ENCODE assay signal across 11 mouse cellular contexts in the genomic region with DNA sequence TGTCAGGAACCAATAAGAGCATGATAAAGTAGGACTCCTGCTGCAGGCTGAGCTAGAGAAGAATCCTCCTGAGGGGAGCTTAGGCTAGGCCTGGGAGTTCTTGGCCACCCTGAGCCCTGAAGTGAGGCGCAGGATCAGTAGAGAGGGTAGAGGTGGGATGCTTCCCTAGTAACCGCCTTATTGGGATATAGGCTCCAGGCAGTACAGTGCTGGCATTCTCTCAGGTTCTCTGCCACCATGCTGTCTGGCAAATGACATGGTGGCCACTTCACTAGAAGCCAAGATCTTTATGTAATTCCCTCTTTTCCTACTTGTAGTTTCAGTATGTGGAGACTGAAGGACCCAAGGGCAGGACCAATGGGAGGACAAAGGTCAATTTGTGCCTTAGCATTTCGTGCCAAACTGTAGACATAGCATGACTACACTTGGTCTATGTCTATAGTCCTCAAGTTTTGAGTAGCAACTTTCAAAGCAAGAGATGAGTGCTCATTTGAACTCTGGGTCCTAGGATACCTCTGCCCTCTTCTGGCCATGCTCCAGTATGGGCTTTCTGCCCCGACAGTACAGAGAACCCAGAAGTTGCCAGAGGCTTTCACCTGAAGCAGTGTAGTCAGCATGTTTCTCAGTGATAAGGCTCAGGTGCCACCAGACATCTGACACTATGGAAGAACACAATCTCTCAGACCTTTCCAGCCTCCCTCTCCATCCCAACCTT. TPM values are rescaled to one million over a fixed set of nuclear protein-coding genes. Genes with fewer than 3 reads are reported as not detected.
A peak's percentile ranks its signal among the peaks of the same experiment; 100 is the strongest.
DNase-seq lines count a peak whose midpoint lies in the region; ATAC-seq and TF ChIP-seq lines count a peak whose summit lies in the region.
"Had no signal": no experiment of that assay in that cellular context is flagged by ENCODE, and none has a peak within 500 bp of the region (broad histone marks: within the 10 kb centered on the region; RNA-seq: fewer than 3 reads in every experiment).

No protein-coding gene starts in this region.

- no peak overlapping the region for H3K9ac ChIP-seq in liver, postnatal 0 days (replicated peaks)
- H3K9ac ChIP-seq: forebrain, postnatal 0 days had no signal

- H3K27ac ChIP-seq in kidney, adult 2 months (ENCODE audit: insufficient read depth, low read depth, low read length) = no peak overlapping the region
- H3K27ac ChIP-seq in liver, postnatal 0 days (ENCODE audit: low read depth) = no peak overlapping the region

- no peak for TF ChIP-seq EP300 in liver, postnatal 0 days (IDR thresholded peaks at IDR 0.05; ENCODE audit: low read depth)

- no peak for TF ChIP-seq POLR2A in kidney, adult 2 months (IDR thresholded peaks at IDR 0.05; ENCODE audit: low read depth, low read length)

- DNase-seq in cerebellum, adult 11-12 months = peak; percentile 71
- no peak for DNase-seq in cerebellum, adult 8-10 months
- peak; percentile 20 for DNase-seq in kidney, adult 2 months
- DNase-seq in kidney, postnatal 4 days = no peak
- DNase-seq in CD4-positive helper T cell, adult 2 months (ENCODE audit: low read depth, low spot score) = peak; percentile 28
- no peak for DNase-seq in liver, postnatal 0 days
- no peak for DNase-seq in ovary, postnatal 14 days (ENCODE audit: low spot score)
- no peak for DNase-seq in gastrocnemius, adult 18-20 months (ENCODE audit: low spot score)
- DNase-seq: forebrain, postnatal 0 days; lung, adult 2 months; right cerebral cortex, postnatal 4 days had no signal

- no peaks in the 10 kb centered on the region for H3K9me3 ChIP-seq in liver, postnatal 0 days (ENCODE audit: low read length)

- no peak for TF ChIP-seq CTCF in kidney, adult 2 months (conservative IDR thresholded peaks at IDR 0.05; ENCODE audit: insufficient read depth, insufficient read length, low read depth, low read length)
- peak; percentile 36 for TF ChIP-seq CTCF in liver, postnatal 0 days (IDR thresholded peaks at IDR 0.05; ENCODE audit: low read depth)

- H3K36me3 ChIP-seq in kidney, adult 2 months (ENCODE audit: control insufficient read depth, insufficient read depth, low read length) = no peaks in the 10 kb centered on the region
- peaks cover 7% of the 10 kb centered on the region; the same call in 1 of the 2 replicates for H3K36me3 ChIP-seq in liver, postnatal 0 days (replicated peaks; ENCODE audit: insufficient read depth, low read length)

- H3K4me2 ChIP-seq in liver, postnatal 0 days (ENCODE audit: low read depth, low read length) = no peak overlapping the region

- WGBS in kidney, adult 2 months = 76% methylated on average over 4 of the region's 4 CpGs
- WGBS in liver, postnatal 0 days (ENCODE audit: insufficient replicate concordance) = 73% methylated on average over 4 of the region's 4 CpGs

- no peak for ATAC-seq in liver, postnatal 0 days

- no peaks in the 10 kb centered on the region for H3K27me3 ChIP-seq in kidney, adult 2 months (replicated peaks; ENCODE audit: control insufficient read depth, insufficient read depth, low read length)
- H3K27me3 ChIP-seq in liver, postnatal 0 days (ENCODE audit: insufficient read depth, low read length) = no peaks in the 10 kb centered on the region

- H3K4me3 ChIP-seq in kidney, adult 2 months (ENCODE audit: insufficient read depth, low read depth, low read length) = no peak overlapping the region
- no peak overlapping the region for H3K4me3 ChIP-seq in liver, postnatal 0 days (ENCODE audit: low read depth, low read length)

- no peaks in the 10 kb centered on the region for H3K4me1 ChIP-seq in kidney, adult 2 months (ENCODE audit: control insufficient read depth, insufficient read depth, low read length)
- no peaks in the 10 kb centered on the region for H3K4me1 ChIP-seq in liver, postnatal 0 days (ENCODE audit: insufficient read depth)

RNA-seq across cellular contexts. Expression of gene Srebf1, which starts 43.0 kb away (rescaled TPM):
- 89.1 and 123 TPM in 2 replicates for polyA plus RNA-seq in kidney, adult 2 months (2012; rRNA removed)
- 21.4 and 31.0 TPM in 2 replicates for polyA plus RNA-seq in liver, postnatal 0 days (2015; fragmentation: Nextera tagmentation; extraction: Ambion mirVana)
- total RNA-seq in gastrocnemius, adult 18-20 months (2021) = 10 to 100 TPM; 32.4 to 35.9 TPM

Comparison
In these comparisons a context has a peak if more than half of its experiments do, and no peak if none do; other contexts are left out.
1. DNase-seq: peak in cerebellum, adult 11-12 months (single experiment), kidney, adult 2 months (single experiment) and CD4-positive helper T cell, adult 2 months (single experiment); none in cerebellum, adult 8-10 months (single experiment), kidney, postnatal 4 days (0 of 2), liver, postnatal 0 days (single experiment), ovary, postnatal 14 days (single experiment) and gastrocnemius, adult 18-20 months (single experiment).